Mouse (Mus musculus) R1 (cell line): ENCODE measurements around the gene Wdr59.

ENCODE experiments used
- DNase-seq: peaks from one replicate; pipeline ENCODE4 v3.0.0-alpha.2; 2018; ENCODE audit warnings: low read depth, low spot score

Wdr59 gene

DNA sequence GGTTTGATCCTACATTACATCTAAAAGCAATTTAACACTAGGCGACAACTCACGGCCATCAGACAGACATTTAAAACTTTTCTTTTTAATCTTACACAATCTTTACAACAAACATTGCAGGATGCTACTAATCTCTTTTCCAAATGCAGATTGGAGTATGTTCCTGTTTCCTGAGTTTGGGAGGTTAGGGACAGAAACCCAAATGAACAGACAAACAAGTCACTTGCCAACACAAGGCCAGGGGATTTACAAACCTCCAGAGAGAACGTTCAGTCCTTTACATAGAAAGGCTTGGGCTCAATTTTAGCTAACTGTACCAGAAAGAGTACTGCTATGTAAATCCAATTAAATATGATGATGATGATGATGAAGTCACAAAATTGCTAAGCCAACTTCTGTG, 28.7 kb downstream of the Wdr59 start:
- DNase-seq, result no peak

DNA sequence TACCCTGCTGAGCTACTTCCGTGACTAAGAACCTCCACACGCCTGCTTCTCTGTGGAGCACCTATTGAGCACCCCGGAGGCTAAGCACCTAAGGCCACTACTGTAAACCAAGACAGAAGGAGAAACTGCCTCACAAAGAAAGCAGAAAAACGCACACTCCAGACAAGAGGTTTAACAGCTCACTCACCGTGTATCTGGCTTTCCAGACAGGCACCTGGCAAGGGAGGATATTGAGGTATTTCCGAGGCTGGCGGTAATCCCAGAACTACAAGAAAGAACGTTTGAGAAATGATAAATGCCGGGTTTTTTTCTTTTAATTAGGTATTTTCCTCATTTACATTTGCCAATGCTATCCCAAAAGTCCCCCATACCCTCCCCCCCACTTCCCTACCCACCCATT, 29.4 kb downstream of the Wdr59 start:
- DNase-seq, result no peak

DNA sequence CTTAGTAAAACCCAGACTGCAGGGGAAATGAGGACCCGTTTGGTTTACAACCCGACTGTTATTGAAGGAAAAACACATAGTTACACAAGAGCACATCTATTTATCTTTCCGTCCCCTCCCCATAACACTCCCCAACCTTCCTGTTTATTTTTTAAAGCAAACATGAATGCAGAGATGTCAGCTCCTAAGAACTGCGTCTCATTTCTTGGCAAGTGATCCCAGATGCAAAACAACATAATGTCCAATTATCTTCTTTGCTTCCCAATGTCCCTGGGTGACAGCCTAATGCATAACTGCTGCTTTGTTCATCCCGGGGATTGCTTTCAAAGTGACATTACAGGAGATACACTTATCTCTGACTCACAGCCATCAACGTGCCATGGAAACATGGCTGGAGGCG, 30.7 kb downstream of the Wdr59 start:
- DNase-seq, result no peak

- peak; percentile 13 for DNase-seq
Measured at GRCm38 (mm10) chr8:111490034-111490591, 31.8 kb downstream of the Wdr59 start.

DNA sequence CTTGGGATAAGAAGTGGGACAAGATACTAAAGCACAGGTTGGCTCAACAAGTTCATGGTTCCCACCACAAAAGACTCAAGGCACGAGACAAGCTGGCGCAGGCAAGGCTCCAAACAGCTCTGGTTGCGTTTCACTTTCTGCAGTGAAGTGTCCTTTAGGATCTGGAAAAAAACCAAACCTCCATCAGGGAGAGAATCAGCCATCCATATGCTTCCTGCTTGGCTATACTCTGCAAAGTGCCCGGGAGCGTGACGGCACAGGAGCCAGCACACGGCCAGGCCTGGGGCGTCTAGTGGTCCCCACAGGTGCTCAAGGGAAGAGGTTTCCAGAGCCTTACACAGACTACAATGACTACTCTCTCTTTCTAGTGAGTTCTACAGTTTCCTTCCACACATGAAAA, 41.2 kb downstream of the Wdr59 start:
- DNase-seq, result no peak

- no peak for DNase-seq
Measured at GRCm38 (mm10) chr8:111477761-111478465, 44.0 kb downstream of the Wdr59 start.

GRCm38 (mm10) chr8:111471526-111472081, 50.3 kb downstream of the Wdr59 start:
- DNase-seq, result no peak

- DNase-seq, result no peak
Measured at GRCm38 (mm10) chr8:111469013-111469412, 52.9 kb downstream of the Wdr59 start.

- DNase-seq, result no peak
Measured at GRCm38 (mm10) chr8:111465341-111465740, 56.6 kb downstream of the Wdr59 start.

DNA sequence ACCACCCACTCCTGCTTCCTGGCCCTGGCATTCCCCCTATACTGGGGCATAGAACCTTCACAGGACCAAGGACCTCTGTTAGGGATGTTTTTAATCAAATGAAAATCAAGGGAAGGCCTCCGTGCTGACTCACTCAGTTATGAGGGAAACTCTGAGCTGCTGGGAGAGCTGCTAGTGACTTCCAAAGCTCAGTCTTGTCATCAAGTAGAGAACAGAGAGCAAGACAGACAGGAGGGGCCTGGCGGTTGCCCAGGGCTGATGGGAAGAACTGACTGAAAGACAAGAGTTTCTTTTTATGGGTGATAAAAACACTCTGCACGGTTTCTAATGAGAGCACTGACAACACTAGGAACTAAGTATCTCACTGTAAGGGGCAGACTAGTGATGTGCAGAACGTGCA, 57.4 kb downstream of the Wdr59 start:
- no peak for DNase-seq

DNA sequence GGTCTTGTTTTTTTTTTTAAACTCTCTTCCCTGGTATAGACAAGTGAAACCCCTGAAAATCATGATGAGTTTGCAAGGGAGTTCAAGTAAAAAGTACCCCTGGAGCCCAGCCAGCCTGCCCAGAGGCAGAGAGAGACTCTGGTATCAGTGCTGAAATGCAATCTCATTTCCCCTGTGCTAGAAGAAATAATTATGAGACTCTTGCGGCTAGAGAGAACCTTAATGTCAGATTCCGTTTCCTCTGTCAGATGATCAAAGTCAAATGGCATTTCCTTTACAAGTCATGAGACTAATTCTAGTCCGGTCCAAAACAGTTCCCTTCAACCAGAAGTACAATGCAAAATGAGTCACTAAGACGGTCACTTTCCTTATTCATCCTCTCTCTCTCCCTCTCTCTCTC, 72.2 kb downstream of the Wdr59 start:
- DNase-seq, result no peak

DNA sequence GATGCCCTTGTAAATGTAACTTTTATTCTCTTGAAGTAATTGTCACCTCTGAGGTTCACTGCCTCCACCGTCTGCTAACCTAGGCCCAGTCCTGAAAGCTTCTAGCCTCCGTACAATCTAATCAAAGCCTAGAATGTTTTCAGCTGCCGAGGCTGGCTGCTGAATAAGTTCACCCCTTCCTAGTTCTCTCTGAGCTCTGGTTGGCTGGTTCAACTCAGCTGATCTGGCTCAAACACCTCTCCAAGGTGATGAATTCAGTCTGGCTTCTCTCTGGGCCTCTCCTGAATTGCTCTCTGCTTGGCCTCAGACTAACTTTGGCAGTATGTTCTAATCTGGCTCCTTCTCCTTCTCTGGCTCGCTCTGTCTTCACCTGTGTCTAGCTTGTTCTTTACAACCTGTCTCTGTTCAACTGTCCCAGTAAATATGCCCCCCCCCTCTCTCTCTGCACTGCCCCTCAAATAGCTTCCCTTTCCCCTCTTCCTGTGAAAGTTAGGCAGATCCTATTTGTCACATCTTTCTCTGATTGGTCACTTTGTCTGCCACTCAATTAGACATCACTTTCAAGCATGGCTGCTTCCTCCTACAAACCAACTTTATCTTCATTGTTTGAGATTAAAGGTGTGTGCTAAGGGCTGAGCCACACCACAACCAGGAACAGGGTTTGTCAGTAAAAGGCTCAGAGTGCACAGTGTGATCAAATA, 75.8 kb downstream of the Wdr59 start:
- DNase-seq, result peak; percentile 77

GRCm38 (mm10) chr8:111445558-111445957, 76.3 kb downstream of the Wdr59 start:
- no peak for DNase-seq

GRCm38 (mm10) chr8:111444245-111444644, 77.6 kb downstream of the Wdr59 start:
- DNase-seq, result no peak

DNA sequence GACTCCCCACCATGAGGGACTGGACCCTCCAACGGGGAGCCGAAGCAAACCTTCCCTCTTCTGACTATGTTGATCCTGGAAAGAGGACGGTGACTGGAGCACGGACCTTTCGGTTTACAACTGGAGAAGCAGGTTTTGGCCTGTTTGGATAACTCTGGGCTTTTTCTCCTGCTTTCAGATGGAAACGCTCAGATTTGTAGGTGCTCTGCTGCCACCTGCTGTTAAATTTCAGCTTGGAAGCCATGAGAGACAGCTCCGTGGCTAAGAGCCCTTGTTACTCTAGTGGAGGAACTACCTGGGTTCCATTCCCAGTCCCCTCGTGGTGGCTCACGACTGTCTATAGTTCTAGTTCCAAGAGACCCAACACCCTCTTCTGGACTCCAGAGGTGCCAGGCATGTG, 82.7 kb downstream of the Wdr59 start:
- DNase-seq, result peak; percentile 78

GRCm38 (mm10) chr8:111435071-111435828, 86.6 kb downstream of the Wdr59 start:
- no peak for DNase-seq

DNA sequence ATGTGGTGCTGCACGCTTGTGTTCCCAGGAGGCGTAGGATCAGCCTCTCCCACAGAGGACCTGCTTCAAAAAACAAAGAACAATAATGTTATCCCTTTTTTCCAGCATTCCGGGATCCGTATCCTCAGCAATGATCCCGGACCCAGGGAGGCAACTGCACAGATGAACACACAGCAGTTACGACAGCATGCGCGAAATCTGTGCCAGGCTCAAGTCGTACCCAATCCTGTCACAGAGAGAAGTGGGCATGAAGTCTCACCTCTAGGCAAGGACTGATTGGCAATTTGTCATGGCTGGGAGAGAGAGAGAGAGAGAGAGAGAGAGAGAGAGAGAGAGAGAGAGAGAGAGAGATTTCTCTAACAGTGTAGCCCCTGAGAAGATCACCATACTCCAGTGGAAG, 97.2 kb downstream of the Wdr59 start:
- no peak for DNase-seq

DNA sequence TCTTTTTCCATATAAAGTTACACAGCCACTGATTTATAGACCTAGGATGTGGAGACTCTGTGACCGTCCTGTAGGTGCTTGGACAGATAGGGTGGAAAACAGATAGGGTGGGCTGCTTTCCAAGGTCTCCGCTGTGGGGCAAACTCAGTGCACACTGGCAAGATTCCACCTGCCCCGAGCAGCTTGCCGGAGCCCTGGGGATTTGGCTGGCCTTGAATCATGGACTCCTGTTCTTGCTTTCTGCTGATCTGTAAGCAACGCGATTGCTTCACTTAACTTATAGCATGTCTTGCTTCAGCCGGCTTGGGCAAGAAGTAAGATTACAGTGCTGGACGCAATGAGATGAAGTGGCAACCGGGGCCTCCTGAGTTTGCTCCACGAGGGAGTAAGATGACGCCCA, 97.7 kb downstream of the Wdr59 start:
- DNase-seq, result no peak

DNA sequence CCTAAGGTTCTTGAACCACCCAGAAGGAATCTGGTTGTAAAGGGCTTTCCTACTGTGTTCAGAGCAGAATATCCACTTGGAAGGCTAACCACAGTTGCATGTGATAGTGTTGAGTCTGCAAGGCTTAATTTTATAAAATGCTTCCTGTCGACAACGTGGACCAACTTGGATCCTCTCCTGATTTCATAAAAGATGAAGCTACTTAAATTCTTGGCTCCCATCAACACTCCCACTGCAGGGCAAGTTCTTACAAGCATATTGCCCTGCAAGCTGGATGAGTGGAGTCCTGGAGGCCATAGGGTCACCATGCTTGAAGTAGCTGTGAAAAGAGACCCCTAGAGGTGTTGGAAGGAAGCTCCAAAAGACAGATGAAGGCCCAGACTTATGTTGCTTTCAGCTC, 99.3 kb downstream of the Wdr59 start:
- no peak for DNase-seq

DNA sequence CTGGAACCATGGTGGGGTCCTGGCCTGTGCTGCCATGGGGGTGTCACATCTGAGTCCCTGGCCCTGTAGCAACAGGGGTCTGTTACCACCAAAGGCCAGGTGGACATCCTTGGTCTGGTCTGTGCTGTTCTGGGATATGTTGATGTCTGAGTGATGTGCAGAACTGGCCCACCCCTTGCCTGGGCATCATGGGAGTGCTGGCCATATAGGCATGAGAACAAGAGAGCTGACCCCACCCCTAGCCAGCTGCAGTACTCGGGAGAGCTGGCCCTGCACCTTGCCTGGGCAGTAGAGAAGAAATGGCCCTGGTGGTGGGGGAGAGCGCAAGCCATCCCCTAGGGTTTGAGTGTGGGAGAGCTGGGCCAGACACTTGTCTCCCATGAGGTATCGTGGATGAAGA, 102.7 kb downstream of the Wdr59 start:
- DNase-seq, result no peak

DNA sequence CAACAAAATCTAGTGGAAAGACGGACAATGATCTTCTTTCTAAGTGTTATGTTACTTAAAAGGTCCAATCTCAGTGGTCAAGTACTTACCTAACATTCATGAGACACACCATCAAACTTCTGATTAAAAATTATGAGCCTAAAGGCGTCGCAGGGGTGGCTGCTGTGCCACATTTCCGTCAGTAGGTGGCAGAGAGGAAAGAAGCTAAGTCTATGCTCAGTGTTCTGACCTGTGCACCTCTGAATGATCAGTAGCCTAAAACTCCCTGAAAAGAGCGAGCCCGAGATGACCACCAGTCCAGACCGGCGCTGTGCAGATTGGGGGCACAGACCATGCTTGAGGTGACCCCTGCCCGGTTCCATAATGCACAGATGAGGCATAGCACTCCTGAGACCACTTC, 103.3 kb downstream of the Wdr59 start:
- DNase-seq, result peak; percentile 31

DNA sequence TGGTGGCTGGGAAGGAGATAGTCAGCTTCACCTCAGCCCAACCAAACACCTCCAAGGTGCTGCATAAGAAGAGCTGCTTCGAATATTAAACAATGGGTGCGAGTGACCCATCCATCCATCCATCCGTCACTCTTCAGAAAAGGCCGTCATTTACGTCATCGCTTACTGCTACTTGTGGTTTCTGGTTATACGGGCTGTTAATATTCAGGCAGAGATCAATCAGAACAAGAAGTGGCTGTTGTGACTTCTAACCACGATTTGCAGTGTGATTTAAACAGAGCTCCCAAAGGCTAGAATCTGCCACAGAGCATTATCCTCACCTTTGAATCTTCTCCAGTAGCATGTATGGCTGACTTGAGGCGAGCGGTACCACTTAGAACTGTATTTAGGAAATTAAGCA, 104.7 kb downstream of the Wdr59 start:
- DNase-seq, result no peak
